Comparison of ENCODE assay signal across 11 mouse cellular contexts in genomic region chr2:127523950-127524729, GRCm38 (mm10). TPM values are rescaled to one million over a fixed set of nuclear protein-coding genes. Genes with fewer than 3 reads are reported as not detected.
DNase-seq lines count a peak whose midpoint lies in the region; ATAC-seq and TF ChIP-seq lines count a peak whose summit lies in the region.
"Had no signal": no experiment of that assay in that cellular context is flagged by ENCODE, and none has a peak within 500 bp of the region (broad histone marks: within the 10 kb centered on the region; RNA-seq: fewer than 3 reads in every experiment).

No protein-coding gene starts in this region.

- no peak overlapping the region for H3K9ac ChIP-seq in kidney, postnatal 0 days (ENCODE audit: low read depth, low read length)
- no peak overlapping the region for H3K9ac ChIP-seq in intestine, embryonic 15.5 days

- 50% methylated on average over 7 of the region's 7 CpGs for WGBS in kidney, postnatal 0 days
- WGBS in intestine, embryonic 15.5 days, result 54% methylated on average over 7 of the region's 7 CpGs

- H3K4me3 ChIP-seq in kidney, postnatal 0 days (replicated peaks; ENCODE audit: low read depth, low read length), result no peak overlapping the region
- H3K4me3 ChIP-seq in intestine, embryonic 15.5 days (replicated peaks), result no peak overlapping the region
- H3K4me3 ChIP-seq: erythroblast, embryonic 14.5 days; megakaryocyte, embryonic 14.5 days had no signal

- no peaks in the 10 kb centered on the region for H3K36me3 ChIP-seq in kidney, postnatal 0 days (ENCODE audit: insufficient read depth, low read length)
- H3K36me3 ChIP-seq in intestine, embryonic 15.5 days, result no peaks in the 10 kb centered on the region

- ATAC-seq in kidney, postnatal 0 days (replicated peaks; ENCODE audit: low FRiP score, low read depth), result no peak
- ATAC-seq in intestine, embryonic 15.5 days, result no peak

- no peak overlapping the region for H3K27ac ChIP-seq in kidney, postnatal 0 days
- H3K27ac ChIP-seq in intestine, embryonic 15.5 days, result no peak overlapping the region

- no peak for TF ChIP-seq CTCF in kidney, postnatal 0 days (IDR thresholded peaks at IDR 0.05; ENCODE audit: low read depth)

- DNase-seq in kidney, postnatal 0 days (ENCODE audit: low spot score), result peak; percentile 35
- DNase-seq in kidney, postnatal 25 days, result no peak
- DNase-seq in ovary, postnatal 14 days (ENCODE audit: low spot score), result peak; percentile 13
- no peak for DNase-seq in ovary, adult 18-20 months (ENCODE audit: low spot score)
- peak; percentile 95 to 97 for DNase-seq in cerebellum, postnatal 14 days
- peak; percentile 21 for DNase-seq in skeletal muscle tissue, adult 2 months (ENCODE audit: low read depth, low spot score)
- DNase-seq: right cerebral cortex, adult 18-20 months; thymus, adult 2 months had no signal

- H3K4me2 ChIP-seq in kidney, postnatal 0 days (ENCODE audit: low read length), result no peak overlapping the region
- no peak overlapping the region for H3K4me2 ChIP-seq in intestine, embryonic 15.5 days (replicated peaks)

- H3K9me3 ChIP-seq in kidney, postnatal 0 days (replicated peaks; ENCODE audit: low read length), result no peaks in the 10 kb centered on the region
- no peaks in the 10 kb centered on the region for H3K9me3 ChIP-seq in intestine, embryonic 15.5 days
- H3K9me3 ChIP-seq: megakaryocyte, embryonic 14.5 days had no signal

- H3K4me1 ChIP-seq in kidney, postnatal 0 days (replicated peaks; ENCODE audit: insufficient read depth, low read length), result peaks cover 14% of the 10 kb centered on the region
- H3K4me1 ChIP-seq in intestine, embryonic 15.5 days (replicated peaks), result peaks cover 16% of the 10 kb centered on the region

- no peaks in the 10 kb centered on the region for H3K27me3 ChIP-seq in kidney, postnatal 0 days (ENCODE audit: insufficient read depth, low read length)
- H3K27me3 ChIP-seq in intestine, embryonic 15.5 days (replicated peaks), result no peaks in the 10 kb centered on the region

RNA-seq across cellular contexts. Expression of gene Kcnip3, which starts 2.2 kb away (rescaled TPM):
- 1.6 and 2.5 TPM in 2 replicates for polyA plus RNA-seq in kidney, postnatal 0 days (2015; fragmentation: Nextera tagmentation; extraction: Ambion mirVana)
- polyA plus RNA-seq in intestine, embryonic 15.5 days (2015; fragmentation: Nextera tagmentation; extraction: Ambion mirVana), result 3.3 and 4.0 TPM in 2 replicates

RNA-seq across cellular contexts. Expression of gene Prom2, which starts 17.1 kb away (rescaled TPM):
- 2.2 and 2.4 TPM in 2 replicates for polyA plus RNA-seq in kidney, postnatal 0 days (2015; fragmentation: Nextera tagmentation; extraction: Ambion mirVana)
- polyA plus RNA-seq in intestine, embryonic 15.5 days (2015; fragmentation: Nextera tagmentation; extraction: Ambion mirVana), result 0.63 and 0.65 TPM in 2 replicates
- polyA plus RNA-seq: erythroblast, embryonic 14.5 days had no signal

Comparison
In these comparisons a context has a peak if more than half of its experiments do, and no peak if none do; other contexts are left out.
1. DNase-seq: peak in kidney, postnatal 0 days (single experiment), ovary, postnatal 14 days (single experiment), cerebellum, postnatal 14 days (2 of 2) and skeletal muscle tissue, adult 2 months (single experiment); none in kidney, postnatal 25 days (0 of 2) and ovary, adult 18-20 months (single experiment).